Mouse (Mus musculus) heart, embryonic 12.5 days (tissue): ENCODE data around the gene Mob3c. TPM values are rescaled to one million over a fixed set of nuclear protein-coding genes. Genes with fewer than 3 reads are reported as not detected.

Experiments used
- ATAC-seq: fragments of 200-750 bp; cut with Nextera tagmentation; 2 replicates; pipeline ENCODE4 v1.8.0; 2017; ENCODE audit warnings: moderate TSS enrichment, moderate library complexity; ENCODE audit not compliant: insufficient number of reproducible peaks, low FRiP score
- H3K27ac ChIP-seq: fragments of 300-500 bp; sonication (generic); 2 replicates; pipeline ENCODE4 v1.5.1; 2016; ENCODE audit warnings: mild to moderate bottlenecking, moderate library complexity; ENCODE audit not compliant: poor library complexity, severe bottlenecking
- H3K27me3 ChIP-seq: fragments of 300-500 bp; sonication (generic); replicated peaks from 2 replicates; pipeline ENCODE4 v1.6.1; 2016; ENCODE audit warnings: mild to moderate bottlenecking, moderate library complexity
- H3K36me3 ChIP-seq: fragments of 300-500 bp; sonication (generic); 2 replicates; pipeline ENCODE4 v1.6.1; 2016; ENCODE audit warnings: mild to moderate bottlenecking, moderate library complexity
- H3K4me1 ChIP-seq: fragments of 300-500 bp; sonication (generic); replicated peaks from 2 replicates; pipeline ENCODE4 v1.6.1; 2016; ENCODE audit warnings: mild to moderate bottlenecking
- H3K4me2 ChIP-seq: fragments of 300-500 bp; sonication (generic); 2 replicates; pipeline ENCODE4 v1.6.1; 2016; ENCODE audit warnings: mild to moderate bottlenecking, moderate library complexity
- H3K4me3 ChIP-seq: fragments of 300-500 bp; sonication (generic); 2 replicates; pipeline ENCODE4 v1.5.1; 2016; ENCODE audit warnings: mild to moderate bottlenecking
- H3K9ac ChIP-seq: fragments of 300-500 bp; sonication (generic); 2 replicates; pipeline ENCODE4 v1.6.1; 2016; ENCODE audit warnings: mild to moderate bottlenecking, moderate library complexity
- H3K9me3 ChIP-seq: fragments of 300-500 bp; sonication (generic); replicated peaks from 2 replicates; pipeline ENCODE4 v1.6.1; 2016; ENCODE audit warnings: mild to moderate bottlenecking, moderate library complexity
- WGBS: fragments of 180-500 bp; shearing (Covaris S2); methylation state at CpG from one replicate; pipeline ENCODE4 v1.1.7; 2016; 5-methylcytosine and 5-hydroxymethylcytosine counted together
- polyA plus RNA-seq: library from polyadenylated mRNA; unstranded; fragments of >200 nt; fragmentation: Nextera tagmentation; extraction: Ambion mirVana; gene quantifications from 2 replicates; pipeline ENCODE4 v1.2.1, GENCODE M21; 2016

Gene Mob3c
- polyA plus RNA-seq, 1 experiment from 2014 or later, result 6.7 TPM

DNA sequence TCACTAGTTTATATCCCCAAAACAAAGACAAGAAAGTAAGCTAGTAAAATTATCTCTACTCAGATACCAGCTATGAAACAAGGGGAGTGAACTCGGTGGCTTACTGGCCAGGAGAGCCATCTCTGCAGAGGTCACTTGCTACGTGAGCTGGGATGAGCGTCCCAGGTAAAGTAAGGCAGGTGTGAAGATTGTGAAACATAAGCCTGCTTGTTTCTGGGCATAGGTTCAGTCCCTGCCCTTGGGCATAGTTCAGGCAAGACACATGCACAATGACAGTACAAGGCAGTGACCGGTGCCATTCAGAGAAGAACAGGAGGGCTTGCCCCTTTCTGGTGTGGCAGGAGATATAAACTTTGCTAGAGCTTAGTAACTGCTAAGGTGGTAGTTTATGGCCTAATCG is 12.3 kb upstream of the Mob3c start:
- peaks cover 48% of the 10 kb centered on the region for H3K36me3 ChIP-seq

GRCm38 (mm10) chr4:115820199-115820598 is 7.7 kb upstream of the Mob3c start:
- WGBS, result 52% methylated on average over 3 of the region's 3 CpGs

More for the DNA sequence above, 12.3 kb upstream of the Mob3c start:
- Histone ChIP-seq H3K27ac (no peak overlapping the region), H3K4me1 (no peaks in the 10 kb centered on the region), H3K4me2 (no peak overlapping the region), H3K27me3 (no peaks in the 10 kb centered on the region), H3K9ac (no peak overlapping the region), H3K9me3 (no peaks in the 10 kb centered on the region), H3K4me3 (no peak overlapping the region)
- 88% methylated on average over 5 of the region's 5 CpGs for WGBS
- no peak for ATAC-seq

GRCm38 (mm10) chr4:115820944-115821343 is 6.9 kb upstream of the Mob3c start:
- H3K9me3 ChIP-seq, result no peaks in the 10 kb centered on the region
- no peak overlapping the region for H3K4me2 ChIP-seq
- H3K27ac ChIP-seq, result no peak overlapping the region
- WGBS, result 71% methylated on average over 3 of the region's 3 CpGs
- no peak overlapping the region for H3K9ac ChIP-seq
- ATAC-seq, result no peak
- H3K36me3 ChIP-seq, result peaks cover 10% of the 10 kb centered on the region
- H3K4me1 ChIP-seq, result peaks cover 47% of the 10 kb centered on the region
- H3K27me3 ChIP-seq, result no peaks in the 10 kb centered on the region
- H3K4me3 ChIP-seq, result no peak overlapping the region

More at GRCm38 (mm10) chr4:115820199-115820598, 7.7 kb upstream of the Mob3c start:
- Histone ChIP-seq H3K27me3 (no peaks in the 10 kb centered on the region), H3K27ac (no peak overlapping the region), H3K4me2 (no peak overlapping the region), H3K36me3 (peaks cover 16% of the 10 kb centered on the region), H3K4me1 (peaks cover 44% of the 10 kb centered on the region), H3K4me3 (no peak overlapping the region), H3K9ac (no peak overlapping the region), H3K9me3 (no peaks in the 10 kb centered on the region)
- ATAC-seq, result no peak

DNA sequence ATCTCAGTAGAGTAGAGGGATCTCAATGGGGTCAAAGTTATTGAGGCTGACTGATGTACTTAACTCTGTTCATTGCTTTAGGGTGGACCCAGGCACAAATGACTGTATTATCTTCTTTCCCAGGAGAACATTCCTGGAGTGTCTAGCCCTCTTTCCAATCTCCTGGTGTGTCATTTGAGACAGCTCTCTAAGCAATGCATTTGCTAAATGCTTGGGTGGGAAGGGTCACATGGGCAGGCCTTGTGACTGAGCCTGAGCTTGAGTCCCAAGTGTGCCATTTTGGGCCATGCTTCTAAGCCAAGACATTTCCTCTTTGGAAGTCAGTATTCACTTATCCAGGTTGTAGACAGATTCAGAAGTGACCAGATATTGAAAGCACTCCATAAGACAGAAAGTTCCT is 6.5 kb upstream of the Mob3c start:
- H3K9ac ChIP-seq, result no peak overlapping the region
- H3K27ac ChIP-seq, result peak overlapping the region; percentile 31; the same call in 1 of the 2 replicates
- H3K27me3 ChIP-seq, result no peaks in the 10 kb centered on the region
- no peak overlapping the region for H3K4me2 ChIP-seq
- no peaks in the 10 kb centered on the region for H3K9me3 ChIP-seq
- H3K36me3 ChIP-seq, result peaks cover 5% of the 10 kb centered on the region
- no peak for ATAC-seq
- peaks cover 47% of the 10 kb centered on the region for H3K4me1 ChIP-seq
- no peak overlapping the region for H3K4me3 ChIP-seq

- Histone ChIP-seq H3K36me3 (peaks cover 4% of the 10 kb centered on the region; the same call in 1 of the 2 replicates), H3K27me3 (no peaks in the 10 kb centered on the region), H3K4me3 (no peak overlapping the region), H3K4me2 (no peak overlapping the region), H3K9me3 (no peaks in the 10 kb centered on the region), H3K4me1 (peaks cover 48% of the 10 kb centered on the region), H3K9ac (no peak overlapping the region), H3K27ac (peak overlapping the region; percentile 31; the same call in 1 of the 2 replicates)
- ATAC-seq, result peak; percentile 81
- WGBS, result 25% methylated on average over 3 of the region's 3 CpGs
Measured at GRCm38 (mm10) chr4:115821928-115822327, 6.0 kb upstream of the Mob3c start.

DNA sequence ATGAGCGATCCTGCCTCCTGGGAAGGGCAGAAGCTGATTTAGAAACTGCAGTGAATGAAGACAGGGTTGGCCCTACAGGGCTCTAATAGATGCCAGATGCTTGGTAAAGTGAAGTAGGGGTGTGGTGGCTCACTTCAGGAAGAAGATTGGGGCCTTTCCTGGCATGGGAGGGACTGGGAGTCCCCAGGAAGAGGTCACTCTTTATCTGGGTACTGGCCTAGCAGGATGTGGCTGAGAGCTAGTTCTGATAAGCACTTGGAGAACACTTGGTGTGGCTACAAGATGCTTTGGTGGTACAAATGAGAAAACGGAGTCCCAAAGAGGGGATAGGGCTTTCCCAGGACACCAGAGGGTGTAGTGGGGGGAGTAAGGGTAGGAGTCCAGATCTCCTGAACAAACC is 3.7 kb upstream of the Mob3c start:
- WGBS, result 24% methylated on average over 2 of the region's 2 CpGs
- Histone ChIP-seq H3K9me3 (no peaks in the 10 kb centered on the region), H3K4me3 (no peak overlapping the region), H3K4me1 (peaks cover 62% of the 10 kb centered on the region), H3K9ac (no peak overlapping the region), H3K36me3 (peaks cover 4% of the 10 kb centered on the region; the same call in 1 of the 2 replicates), H3K4me2 (no peak overlapping the region), H3K27me3 (no peaks in the 10 kb centered on the region), H3K27ac (peak overlapping the region; percentile 44; the same call in 1 of the 2 replicates)
- ATAC-seq, result no peak

GRCm38 (mm10) chr4:115825271-115825670 is 2.6 kb upstream of the Mob3c start:
- Histone ChIP-seq H3K27me3 (no peaks in the 10 kb centered on the region), H3K4me3 (no peak overlapping the region), H3K9me3 (no peaks in the 10 kb centered on the region), H3K36me3 (no peaks in the 10 kb centered on the region), H3K9ac (no peak overlapping the region), H3K27ac (no peak overlapping the region), H3K4me2 (no peak overlapping the region), H3K4me1 (peaks cover 72% of the 10 kb centered on the region)
- 76% methylated on average over 2 of the region's 2 CpGs for WGBS
- no peak for ATAC-seq

DNA sequence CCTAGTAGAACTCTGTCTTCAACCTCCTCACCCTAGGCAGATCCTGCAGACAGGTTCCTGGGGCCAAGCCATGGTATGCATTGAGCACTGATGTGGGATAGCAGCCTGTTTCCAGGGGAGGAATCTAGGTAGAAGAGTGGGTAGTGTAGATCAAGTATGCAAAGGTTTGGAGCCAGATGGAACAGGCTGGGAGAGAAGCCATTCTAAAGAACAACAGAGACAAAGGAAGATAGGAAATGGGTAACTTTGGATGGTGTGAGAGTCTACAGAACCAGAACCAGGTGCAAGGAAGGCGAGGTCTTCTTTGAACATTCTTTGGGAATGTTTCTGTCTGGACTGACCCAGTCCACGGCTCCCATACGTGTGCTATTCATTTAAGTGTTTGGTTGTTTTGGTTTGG is 826 bp upstream of the Mob3c start:
- peaks cover 13% of the 10 kb centered on the region for H3K36me3 ChIP-seq
- peaks cover 63% of the 10 kb centered on the region for H3K4me1 ChIP-seq
- H3K27me3 ChIP-seq, result no peaks in the 10 kb centered on the region
- H3K4me2 ChIP-seq, result peak overlapping the region; percentile 82
- 73% methylated on average over 3 of the region's 3 CpGs for WGBS
- 0 out of 2 replicates have a peak overlapping the region, but pooled peaks have one; percentile 78 for H3K4me3 ChIP-seq
- no peak for ATAC-seq
- H3K9me3 ChIP-seq, result no peaks in the 10 kb centered on the region
- no peak overlapping the region for H3K9ac ChIP-seq
- no peak overlapping the region for H3K27ac ChIP-seq

- H3K9me3 ChIP-seq, result no peaks in the 10 kb centered on the region
- H3K36me3 ChIP-seq, result peaks cover 17% of the 10 kb centered on the region
- WGBS, result 10% methylated on average over 4 of the region's 4 CpGs
- peak overlapping the region; percentile 82 for H3K4me2 ChIP-seq
- peak overlapping the region; percentile 74; the same call in 1 of the 2 replicates for H3K27ac ChIP-seq
- H3K4me3 ChIP-seq, result peak overlapping the region; percentile 78
- H3K4me1 ChIP-seq, result peaks cover 59% of the 10 kb centered on the region
- H3K27me3 ChIP-seq, result no peaks in the 10 kb centered on the region
- peak overlapping the region; percentile 82 for H3K9ac ChIP-seq
- ATAC-seq, result no peak
Measured at GRCm38 (mm10) chr4:115827535-115827887, 381 bp upstream of the Mob3c start.

GRCm38 (mm10) chr4:115828572-115828902 is 645 bp downstream of the Mob3c start:
- 3% methylated on average over 8 of the region's 8 CpGs for WGBS
- H3K27ac ChIP-seq, result no peak overlapping the region

DNA sequence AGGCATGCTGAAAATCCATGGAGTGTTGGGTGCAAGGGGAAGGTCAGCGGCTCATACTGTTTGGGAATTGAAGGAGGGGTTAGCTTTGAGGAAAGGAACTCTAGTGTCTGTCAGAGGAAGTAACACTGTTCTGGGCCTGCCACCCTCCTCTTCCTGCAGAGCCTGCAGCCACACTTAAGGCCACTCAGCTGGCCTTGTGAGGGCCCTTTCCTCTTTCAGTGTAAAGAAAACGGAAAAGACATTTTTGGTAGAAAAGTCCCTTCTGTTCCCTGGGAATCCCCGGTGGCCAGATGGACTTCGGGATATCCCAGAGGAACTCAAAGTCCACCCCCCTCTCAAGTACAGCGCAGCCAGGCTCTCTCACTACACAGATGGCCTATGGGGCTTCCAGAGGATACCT is 2.6 kb downstream of the Mob3c start:
- peaks cover 31% of the 10 kb centered on the region for H3K4me1 ChIP-seq
- no peak overlapping the region for H3K27ac ChIP-seq
- WGBS, result 51% methylated on average over 5 of the region's 5 CpGs
- H3K9ac ChIP-seq, result no peak overlapping the region
- no peak for ATAC-seq
- H3K4me2 ChIP-seq, result no peak overlapping the region
- H3K27me3 ChIP-seq, result no peaks in the 10 kb centered on the region
- peaks cover 43% of the 10 kb centered on the region for H3K36me3 ChIP-seq
- H3K9me3 ChIP-seq, result no peaks in the 10 kb centered on the region
- H3K4me3 ChIP-seq, result no peak overlapping the region

More at GRCm38 (mm10) chr4:115828572-115828902, 645 bp downstream of the Mob3c start:
- Histone ChIP-seq H3K4me1 (peaks cover 48% of the 10 kb centered on the region), H3K9me3 (no peaks in the 10 kb centered on the region), H3K4me2 (peak overlapping the region; percentile 82), H3K27me3 (no peaks in the 10 kb centered on the region), H3K9ac (peak overlapping the region; percentile 82), H3K4me3 (peak overlapping the region; percentile 78), H3K36me3 (peaks cover 23% of the 10 kb centered on the region)
- no peak for ATAC-seq

GRCm38 (mm10) chr4:115831221-115831620 is 3.3 kb downstream of the Mob3c start:
- Histone ChIP-seq H3K9me3 (no peaks in the 10 kb centered on the region), H3K27me3 (no peaks in the 10 kb centered on the region), H3K4me3 (no peak overlapping the region), H3K4me2 (no peak overlapping the region), H3K4me1 (peaks cover 30% of the 10 kb centered on the region), H3K36me3 (peaks cover 46% of the 10 kb centered on the region), H3K9ac (no peak overlapping the region), H3K27ac (no peak overlapping the region)
- WGBS, result 89% methylated on average over 22 of the region's 22 CpGs
- no peak for ATAC-seq
